Mouse (Mus musculus) megakaryocyte, embryonic 14.5 days (primary cell): ENCODE measurements at regions not wholly inside any gene's neighbourhood (a gene's known extent, or its start where the extent isn't known, plus 50 kb on each side); places are given as distances from the start of the nearest gene placed in this dataset.

ENCODE experiments used
- FLI1 ChIP-seq: IDR thresholded peaks from 2 replicates; pipeline ENCODE4 v1.6.1; 2012; ENCODE audit warnings: low read length, inconsistent platforms, mixed read lengths
- GATA1 ChIP-seq: IDR thresholded peaks from 3 replicates; pipeline ENCODE4 v1.6.1; 2012; ENCODE audit warnings: mixed read lengths, low read length, inconsistent platforms, borderline replicate concordance

DNA sequence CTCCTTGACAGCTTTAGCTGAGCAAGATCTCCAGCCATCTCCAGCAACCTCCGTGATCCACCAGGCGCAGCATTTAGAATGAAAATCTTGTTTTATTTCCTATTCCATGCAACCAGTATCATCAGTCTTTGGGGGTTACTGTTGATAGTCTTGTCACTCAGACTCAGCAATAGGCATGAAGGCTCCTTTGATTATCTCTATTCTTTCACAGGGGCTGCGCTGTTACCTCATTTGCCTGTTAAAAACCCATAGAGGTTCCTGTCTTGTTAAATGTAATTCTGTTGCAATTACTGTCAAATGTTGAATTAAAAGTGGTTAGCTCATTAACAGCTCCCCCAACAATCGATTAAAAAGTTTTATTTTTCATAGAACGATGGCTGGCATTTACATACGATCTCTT is 502.7 kb downstream of the Olfm4 start:
- no peak for TF ChIP-seq GATA1
- TF ChIP-seq FLI1 = no peak
